Mouse (Mus musculus) G1E (cell line): ENCODE data around the gene Psmb6. TPM values are rescaled to one million over a fixed set of nuclear protein-coding genes. Genes with fewer than 3 reads are reported as not detected.
A peak's percentile ranks its signal among the peaks of the same experiment; 100 is the strongest.
"Not testable (repeated sequence)": the region's sequence is repeated elsewhere in the genome, so short reads cannot be mapped to it uniquely, and the experiment has no call there.

ENCODE experiments used
- ATAC-seq: 2 replicates; pipeline ENCODE4 v1.8.0; 2016; ENCODE audit warnings: mild to moderate bottlenecking; ENCODE audit not compliant: insufficient number of reproducible peaks, poor library complexity, low FRiP score, severe bottlenecking; ENCODE audit errors: extremely low read depth
- DNase-seq: peaks from one replicate; pipeline ENCODE4 v3.0.0; 2012; ENCODE audit warnings: low spot score
- H3K27me3 ChIP-seq: 2 replicates; pipeline ENCODE4 v1.6.1; 2012; ENCODE audit warnings: mild to moderate bottlenecking, low read length, inconsistent platforms; ENCODE audit not compliant: insufficient read depth
- H3K36me3 ChIP-seq: replicated peaks from 2 replicates; pipeline ENCODE3; 2012; ENCODE audit warnings: mild to moderate bottlenecking, inconsistent platforms
- H3K4me1 ChIP-seq: 2 replicates; pipeline ENCODE4 v1.6.1; 2012; ENCODE audit warnings: low read depth, low read length, inconsistent platforms, mixed read lengths; ENCODE audit not compliant: insufficient read depth
- H3K4me3 ChIP-seq: 2 replicates; pipeline ENCODE4 v1.5.1; 2012; ENCODE audit warnings: low read depth, mild to moderate bottlenecking, inconsistent platforms, low read length, moderate library complexity, mixed read lengths
- H3K9me3 ChIP-seq: replicated peaks from 2 replicates; pipeline ENCODE4 v1.6.1; 2012; ENCODE audit warnings: inconsistent platforms
- CTCF ChIP-seq: IDR thresholded peaks from 2 replicates; pipeline ENCODE4 v1.5.1; 2012; ENCODE audit warnings: low read depth, low read length, inconsistent platforms, mixed read lengths
- GATA1 ChIP-seq: IDR thresholded peaks from 2 replicates; pipeline ENCODE4 v1.6.1; 2012; ENCODE audit warnings: borderline replicate concordance, low read length, inconsistent platforms, mixed read lengths
- GATA2 ChIP-seq: IDR thresholded peaks from 2 replicates; pipeline ENCODE4 v1.6.1; 2012; ENCODE audit warnings: low read depth, low read length, inconsistent platforms, borderline replicate concordance
- POLR2AphosphoS5 ChIP-seq: IDR thresholded peaks from 2 replicates; pipeline ENCODE4 v1.6.1; 2012; ENCODE audit warnings: low read depth, low read length, inconsistent platforms; ENCODE audit not compliant: insufficient replicate concordance
- TAL1 ChIP-seq: conservative IDR thresholded peaks from 2 replicates; pipeline ENCODE4 v1.6.1; 2012; ENCODE audit warnings: low read depth, low read length, inconsistent platforms, mixed read lengths
- polyA plus RNA-seq: library from polyadenylated mRNA; stranded (reverse); fragments of >175 nt; gene quantifications from 2 replicates; pipeline ENCODE4 v1.2.3, GENCODE M21; 2012
- total RNA-seq, 2 experiments: library from RNA; stranded (forward) in 1 of 2; stranded (reverse) in 1 of 2; fragments of 200-1000 nt in 1 of 2; fragments of >200 nt in 1 of 2; fragmentation: Nextera tagmentation in 1 of 2; gene quantifications; 2 replicates each; pipeline ENCODE4 v1.2.3; 2014 to 2017

The Psmb6 gene
- total and polyA plus RNA-seq, 3 experiments = 116 to 212 (median 181) TPM

- Histone ChIP-seq H3K27me3 (peaks cover 11% of the 10 kb centered on the region), H3K36me3 (no peaks in the 10 kb centered on the region), H3K9me3 (no peaks in the 10 kb centered on the region), H3K4me1 (peaks cover 7% of the 10 kb centered on the region; the same call in 1 of the 2 replicates), H3K4me3 (no peak overlapping the region; the same call in 1 of the 2 replicates)
- no peak for TF ChIP-seq CTCF
- no peak for TF ChIP-seq GATA2
- TF ChIP-seq TAL1 = no peak
- no peak for TF ChIP-seq POLR2AphosphoS5
- no peak for TF ChIP-seq GATA1
- ATAC-seq = no peak
- no peak for DNase-seq
Measured at GRCm38 (mm10) chr11:70520178-70520769, 4.9 kb upstream of the Psmb6 start.

GRCm38 (mm10) chr11:70523306-70523989 lies 1.7 kb upstream of the Psmb6 start:
- peaks cover 11% of the 10 kb centered on the region for H3K27me3 ChIP-seq
- H3K36me3 ChIP-seq = peaks cover 26% of the 10 kb centered on the region
- H3K9me3 ChIP-seq, ATAC-seq, DNase-seq, H3K4me3 ChIP-seq: not testable (repeated sequence)
- peaks cover 24% of the 10 kb centered on the region for H3K4me1 ChIP-seq

GRCm38 (mm10) chr11:70524782-70525181 lies 385 bp upstream of the Psmb6 start:
- TF ChIP-seq GATA2 (no peak), POLR2AphosphoS5 (no peak), TAL1 (no peak), CTCF (no peak), GATA1 (no peak)
- no peak for ATAC-seq
- peak overlapping the region; percentile 75 for H3K4me3 ChIP-seq

GRCm38 (mm10) chr11:70525726-70526125 lies 559 bp downstream of the Psmb6 start:
- peak; percentile 45 for DNase-seq
- ATAC-seq = no peak
- peaks cover 1% of the 10 kb centered on the region for H3K27me3 ChIP-seq
- peaks cover 38% of the 10 kb centered on the region for H3K36me3 ChIP-seq
- TF ChIP-seq TAL1 (no peak), GATA1 (no peak), CTCF (no peak), POLR2AphosphoS5 (no peak), GATA2 (no peak)
- peak overlapping the region; percentile 75 for H3K4me3 ChIP-seq
- H3K4me1 ChIP-seq = peaks cover 19% of the 10 kb centered on the region
- no peaks in the 10 kb centered on the region for H3K9me3 ChIP-seq

More at GRCm38 (mm10) chr11:70524782-70525181, 385 bp upstream of the Psmb6 start:
- H3K9me3 ChIP-seq = no peaks in the 10 kb centered on the region
- peaks cover 19% of the 10 kb centered on the region for H3K4me1 ChIP-seq
- peaks cover 38% of the 10 kb centered on the region for H3K36me3 ChIP-seq
- H3K27me3 ChIP-seq = peaks cover 8% of the 10 kb centered on the region
- DNase-seq = no peak

- Histone ChIP-seq H3K27me3 (no peaks in the 10 kb centered on the region), H3K4me3 (peak overlapping the region; percentile 75), H3K9me3 (no peaks in the 10 kb centered on the region), H3K36me3 (peaks cover 38% of the 10 kb centered on the region), H3K4me1 (peaks cover 19% of the 10 kb centered on the region)
- DNase-seq (no peak), ATAC-seq (no peak)
- TF ChIP-seq GATA1 = no peak
- no peak for TF ChIP-seq TAL1
- no peak for TF ChIP-seq CTCF
- no peak for TF ChIP-seq GATA2
- no peak for TF ChIP-seq POLR2AphosphoS5
Measured at GRCm38 (mm10) chr11:70526211-70526610, 1.0 kb downstream of the Psmb6 start.

- Histone ChIP-seq H3K9me3 (no peaks in the 10 kb centered on the region), H3K36me3 (peaks cover 38% of the 10 kb centered on the region), H3K4me3 (no peak overlapping the region), H3K4me1 (peaks cover 19% of the 10 kb centered on the region), H3K27me3 (peaks cover 6% of the 10 kb centered on the region; the same call in 1 of the 2 replicates)
- no peak for DNase-seq
- TF ChIP-seq TAL1 (no peak), GATA2 (no peak), POLR2AphosphoS5 (no peak), GATA1 (no peak), CTCF (no peak)
- ATAC-seq = no peak
Measured at GRCm38 (mm10) chr11:70528610-70529009, 3.4 kb downstream of the Psmb6 start.

- Histone ChIP-seq H3K27me3 (peaks cover 16% of the 10 kb centered on the region), H3K36me3 (peaks cover 36% of the 10 kb centered on the region), H3K4me1 (peaks cover 12% of the 10 kb centered on the region)
- H3K9me3 ChIP-seq, H3K4me3 ChIP-seq, DNase-seq, ATAC-seq: not testable (repeated sequence)
Measured at GRCm38 (mm10) chr11:70531065-70531464, 5.9 kb downstream of the Psmb6 start.
